ENCODE assay signal across 24 mouse cellular contexts in the genomic region with DNA sequence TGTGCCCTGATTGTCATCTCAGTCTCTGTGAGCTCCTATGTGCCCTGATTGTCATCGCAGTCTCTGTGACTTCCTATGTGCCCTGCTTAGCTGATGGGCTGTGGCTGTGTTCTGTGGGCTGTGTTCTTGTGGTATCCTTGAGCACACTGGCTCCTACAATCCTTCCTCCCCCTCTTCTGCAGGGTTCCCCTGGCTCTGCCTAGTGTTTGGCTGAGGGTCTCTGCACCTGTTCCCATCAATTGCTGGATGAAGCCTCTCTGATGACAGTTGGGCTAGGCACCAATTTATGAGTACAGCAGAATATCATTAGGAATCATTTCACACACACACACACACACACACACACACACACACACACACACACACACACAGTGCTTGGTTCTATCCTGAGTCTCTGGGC. TPM values are rescaled to one million over a fixed set of nuclear protein-coding genes. Genes with fewer than 3 reads are reported as not detected.
"Had no signal": no experiment of that assay in that cellular context is flagged by ENCODE, and none has a peak within 500 bp of the region (broad histone marks: within the 10 kb centered on the region; RNA-seq: fewer than 3 reads in every experiment).

No protein-coding gene starts in this region.

- DNase-seq: retina, postnatal 1 day; right cerebral cortex, adult 18-20 months; right cerebral cortex, postnatal 14 days; right cerebral cortex, postnatal 25 days; right cerebral cortex, postnatal 4 days; spleen, adult 18-20 months; thymus, adult 18-20 months; thymus, adult 2 months; thymus, postnatal 14 days; thymus, postnatal 25 days; thymus, postnatal 36 days; thymus, postnatal 4 days had no signal

- H3K4me3 ChIP-seq: neural tube, embryonic 12.5 days; neural tube, embryonic 13.5 days; neural tube, embryonic 15.5 days; stomach, embryonic 15.5 days had no signal

- H3K27ac ChIP-seq: neural tube, embryonic 12.5 days; neural tube, embryonic 13.5 days; neural tube, embryonic 15.5 days; stomach, embryonic 15.5 days; stomach, postnatal 0 days had no signal

- H3K36me3 ChIP-seq: stomach, embryonic 15.5 days had no signal

- H3K9ac ChIP-seq: neural tube, embryonic 12.5 days; neural tube, embryonic 13.5 days; neural tube, embryonic 15.5 days; stomach, embryonic 15.5 days had no signal

- H3K4me2 ChIP-seq: neural tube, embryonic 12.5 days; neural tube, embryonic 13.5 days; neural tube, embryonic 15.5 days; stomach, embryonic 15.5 days had no signal

- H3K27me3 ChIP-seq: neural tube, embryonic 15.5 days; stomach, embryonic 15.5 days had no signal

- H3K9me3 ChIP-seq: neural tube, embryonic 12.5 days; neural tube, embryonic 13.5 days; neural tube, embryonic 15.5 days; stomach, embryonic 15.5 days had no signal

RNA-seq across cellular contexts. Expression of gene 4930451I11Rik, which starts 1.9 kb away (rescaled TPM):
- polyA plus RNA-seq: neural tube, embryonic 12.5 days; neural tube, embryonic 13.5 days; neural tube, embryonic 14.5 days; neural tube, embryonic 15.5 days; small intestine, adult 2 months; spleen, adult 2 months; stomach, embryonic 14.5 days; stomach, embryonic 15.5 days; stomach, embryonic 16.5 days; stomach, postnatal 0 days; thymus, adult 2 months; thymus, postnatal 0 days; urinary bladder, adult 2 months had no signal

RNA-seq across cellular contexts. Expression of gene Doc2a, which starts 13.9 kb away (rescaled TPM):
- polyA plus RNA-seq: small intestine, adult 2 months; spleen, adult 2 months; urinary bladder, adult 2 months had no signal
